Mouse (Mus musculus): ENCODE data around the gene Btbd35f11.
"Not testable (repeated sequence)": the region's sequence is repeated elsewhere in the genome, so short reads cannot be mapped to it uniquely, and the experiment has no call there.

Gene Btbd35f11

GRCm38 (mm10) chrX:3443590-3443989, at the start of gene Btbd35f11:
Btbd35f11 (minus strand) TSS chrX:3443690.
- DNase-seq (ENCODE audit: low spot score): not testable (repeated sequence)

- not testable (repeated sequence) for DNase-seq (ENCODE audit: low spot score)
Measured at GRCm38 (mm10) chrX:3409946-3410345, 33.5 kb downstream of the Btbd35f11 start.

All from ovary, postnatal 10 days (tissue).